Mouse (Mus musculus): ENCODE measurements at regions not wholly inside any gene's neighbourhood (a gene's known extent, or its start where the extent isn't known, plus 50 kb on each side); places are given as distances from the start of the nearest gene placed in this dataset.
A peak's percentile ranks its signal among the peaks of the same experiment; 100 is the strongest.
"Not testable (repeated sequence)": the region's sequence is repeated elsewhere in the genome, so short reads cannot be mapped to it uniquely, and the experiment has no call there.

DNA sequence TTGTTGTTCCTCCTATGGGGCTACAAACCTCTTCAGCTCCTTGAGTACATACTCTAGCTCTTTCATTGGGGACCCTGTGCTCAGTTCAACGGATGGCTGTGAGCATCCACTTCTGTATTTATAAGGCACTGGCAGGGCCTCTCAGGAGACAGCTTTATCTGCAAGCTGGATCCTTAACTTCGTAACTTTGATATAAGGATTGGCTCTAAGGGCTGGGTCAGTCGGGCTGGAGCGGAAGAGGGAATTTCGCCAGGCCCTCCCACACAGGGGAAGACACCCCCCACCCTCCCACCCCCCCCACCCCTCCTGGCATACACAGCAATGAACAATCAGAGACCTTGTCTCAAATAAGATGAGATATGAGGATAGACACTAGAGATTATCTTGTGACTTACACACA lies 304.3 kb upstream of the Chordc1 start:
- DNase-seq: peak; percentile 58

DNA sequence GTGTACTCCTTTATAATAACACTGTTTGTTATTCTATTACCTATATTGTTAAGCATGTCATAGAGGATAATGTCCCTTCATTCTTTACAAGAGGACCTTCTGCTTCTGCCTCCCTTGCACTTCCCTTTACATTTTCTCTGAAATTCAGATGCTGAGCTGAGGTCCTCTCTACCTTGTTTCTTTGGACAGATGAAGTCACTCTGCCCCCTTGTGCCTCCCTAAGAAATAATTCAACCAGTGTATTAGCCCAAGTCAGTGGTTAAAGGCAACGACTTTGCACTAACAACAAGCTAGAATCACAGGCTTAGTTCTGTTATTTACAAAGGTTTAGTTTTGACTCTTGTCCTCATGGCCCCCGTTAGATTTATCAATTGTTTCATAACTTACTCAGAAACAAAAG lies 289.4 kb upstream of the Chordc1 start:
- no peak for DNase-seq

DNA sequence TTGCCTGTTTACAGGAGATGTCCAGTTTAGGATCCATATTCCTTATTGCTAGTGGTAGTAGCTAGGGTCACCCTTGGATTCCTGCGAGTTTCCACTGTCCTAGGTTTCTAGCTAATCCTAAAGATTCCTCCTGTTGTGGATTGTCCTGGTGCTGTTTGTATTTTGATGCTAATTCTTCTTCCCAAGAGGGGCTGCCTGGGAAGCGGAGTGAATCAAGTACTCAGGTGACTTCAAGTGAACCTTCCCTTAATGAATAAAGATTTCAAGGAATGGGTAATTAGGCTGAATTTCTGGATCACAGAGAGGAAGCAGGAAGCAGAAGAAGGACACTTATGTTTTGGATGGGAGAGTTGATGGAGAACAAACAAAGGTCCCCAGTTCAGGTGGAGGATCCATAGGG lies 250.6 kb upstream of the Chordc1 start:
- DNase-seq: no peak

DNA sequence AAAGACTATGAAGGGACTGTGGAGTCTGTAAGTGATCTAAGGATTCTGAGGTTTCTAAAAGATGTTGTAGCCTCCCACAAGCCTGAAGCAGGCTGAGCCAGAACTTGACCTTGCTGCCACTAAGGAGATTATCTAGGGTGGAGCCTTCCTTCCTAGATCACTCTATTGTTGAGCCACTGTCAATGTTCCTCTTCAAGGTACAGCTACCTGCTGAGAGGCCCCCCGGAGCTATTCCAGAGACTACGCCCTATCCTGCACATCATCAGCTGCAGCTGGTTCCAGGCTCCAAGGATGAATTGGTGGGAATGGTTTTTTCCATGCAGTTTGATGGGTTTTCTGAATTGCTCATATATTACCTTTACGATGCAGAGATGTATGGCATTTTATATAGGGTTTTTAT lies 249.3 kb upstream of the Chordc1 start:
- DNase-seq: not testable (repeated sequence)

DNA sequence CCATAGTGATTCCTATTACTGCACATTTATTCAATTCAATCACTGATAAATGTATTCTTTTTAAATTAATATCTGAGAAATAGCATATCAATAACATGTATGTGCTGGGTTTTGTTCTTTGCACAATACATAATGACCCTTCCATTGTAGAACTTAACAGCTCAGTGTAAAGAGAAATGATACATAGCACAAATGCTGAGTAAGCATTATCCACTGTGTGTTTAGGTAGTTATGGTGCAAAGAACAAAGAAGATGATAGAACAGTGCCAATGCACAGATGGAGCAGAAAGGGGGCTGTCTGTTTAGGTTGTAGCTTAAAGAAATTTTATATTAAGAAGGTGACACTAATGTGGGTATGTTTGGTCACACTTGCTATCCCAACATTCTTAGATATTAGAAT lies 215.0 kb upstream of the Chordc1 start:
- DNase-seq: no peak

DNA sequence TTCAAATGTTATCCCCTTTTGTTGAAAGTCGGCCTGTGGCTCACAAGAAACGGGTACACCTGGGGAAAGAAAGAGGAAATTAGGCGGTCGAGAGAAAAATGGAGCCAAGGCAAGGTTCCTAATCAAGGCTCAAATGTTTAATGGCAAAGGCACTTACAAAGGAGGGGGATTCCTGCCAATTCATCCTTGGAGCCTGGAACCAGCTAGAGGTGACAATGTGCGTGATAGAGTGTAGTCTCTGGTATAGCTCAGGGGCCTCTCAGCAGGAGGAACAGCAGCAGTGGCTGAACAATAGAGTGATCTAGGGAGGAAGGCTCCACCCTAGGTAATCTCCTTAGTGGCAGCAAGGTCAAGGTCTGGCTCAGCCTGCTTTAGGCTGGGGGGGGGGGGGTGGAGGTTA lies 213.5 kb upstream of the Chordc1 start:
- DNase-seq: not testable (repeated sequence)

DNA sequence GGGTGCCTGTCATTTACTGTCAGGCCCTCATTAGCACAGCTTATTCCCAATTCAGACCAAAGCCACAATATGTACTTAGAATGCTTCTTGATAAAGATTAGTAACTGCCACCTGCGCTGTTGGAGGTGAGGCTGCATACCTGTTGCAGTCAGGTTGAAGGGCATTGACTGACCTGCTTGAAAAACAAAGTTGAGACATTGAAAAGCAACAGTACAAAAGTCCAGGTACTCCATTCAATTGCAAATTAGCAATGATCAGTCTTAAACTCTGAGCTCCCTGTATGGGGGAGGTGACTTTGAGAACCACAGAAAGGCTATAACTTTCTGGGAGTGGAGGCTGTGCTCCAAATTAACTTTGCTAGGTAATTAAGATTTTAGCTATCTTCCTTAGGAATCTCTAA lies 212.8 kb upstream of the Chordc1 start:
- DNase-seq: not testable (repeated sequence)
